Mouse (Mus musculus) cerebellum, postnatal 36 days (tissue): ENCODE measurements around the gene Trio.
A peak's percentile ranks its signal among the peaks of the same experiment; 100 is the strongest.

Source experiments
- DNase-seq, 2 experiments: peaks; one replicate each; pipeline ENCODE4 v3.0.0; 2021 to 2022; ENCODE audit warnings: mixed read lengths in 2 of 2

The Trio gene

DNA sequence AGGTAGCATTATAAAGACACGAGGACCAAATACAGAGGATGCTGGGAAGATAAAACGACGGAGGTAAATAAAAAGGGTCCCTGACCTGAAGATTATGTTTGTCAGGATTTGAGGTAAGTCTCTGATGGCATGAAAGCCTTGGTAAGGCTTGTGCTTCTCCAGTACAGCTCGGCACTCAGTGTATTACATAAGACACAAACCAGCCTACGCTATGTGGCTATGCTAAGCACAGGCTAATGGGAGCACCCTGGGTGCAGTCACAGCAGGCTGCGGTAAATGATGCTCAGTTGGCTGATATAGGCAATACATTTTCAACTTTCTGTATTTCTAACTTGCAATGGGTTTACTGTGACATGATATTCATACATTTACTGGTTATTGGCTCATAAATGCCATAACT, 234.9 kb downstream of the Trio start:
- DNase-seq: no peak

DNA sequence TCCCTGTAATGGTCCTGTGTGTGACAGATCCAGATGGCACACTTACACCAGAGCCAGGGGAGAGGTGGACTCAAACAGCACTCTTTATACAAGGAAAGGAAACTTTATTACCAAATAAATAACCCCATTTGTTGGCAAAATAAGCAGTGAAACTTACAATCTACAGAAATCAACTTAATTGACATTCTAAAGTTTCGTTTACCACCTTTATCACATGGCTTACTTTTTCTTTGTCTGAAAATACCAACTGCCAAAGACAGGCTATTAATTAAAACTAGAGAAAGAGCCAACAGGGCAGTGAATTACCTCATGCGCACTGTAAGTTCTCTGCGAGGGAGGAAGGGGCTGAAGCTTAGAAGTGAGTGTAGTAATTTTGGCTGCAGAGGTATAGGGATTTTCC, 236.3 kb downstream of the Trio start:
- no peak for DNase-seq

DNA sequence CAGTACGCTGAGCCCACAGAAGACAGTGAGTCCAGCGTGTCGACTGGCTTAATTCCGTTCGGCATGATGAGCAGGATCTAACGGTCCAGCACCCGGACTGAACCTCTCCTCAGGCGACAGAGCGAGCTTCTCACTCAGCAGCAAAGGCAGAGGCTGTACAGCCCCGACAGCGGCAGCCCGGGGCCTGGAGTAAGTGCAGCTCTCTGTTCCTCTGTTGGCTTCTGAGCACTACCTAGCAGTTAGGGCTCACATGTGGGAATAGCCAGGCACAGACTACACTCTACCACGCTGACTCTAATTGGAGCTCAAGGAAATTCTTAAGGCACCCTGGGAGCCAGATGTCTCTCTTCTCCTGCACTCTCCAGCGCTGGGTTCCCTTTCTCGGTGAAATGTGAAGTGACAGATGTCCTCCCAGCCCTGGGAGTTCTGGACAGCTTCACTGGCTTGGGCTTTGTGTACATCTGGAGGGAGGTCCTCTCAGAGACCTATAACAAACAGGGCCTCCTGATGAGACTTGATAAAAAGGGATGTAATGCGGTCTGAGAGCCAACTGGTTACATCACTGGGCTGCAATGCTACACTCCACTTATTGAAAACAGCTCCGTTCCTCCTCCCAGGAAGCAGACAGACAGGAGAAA, 237.4 kb downstream of the Trio start:
- DNase-seq: no peak

DNA sequence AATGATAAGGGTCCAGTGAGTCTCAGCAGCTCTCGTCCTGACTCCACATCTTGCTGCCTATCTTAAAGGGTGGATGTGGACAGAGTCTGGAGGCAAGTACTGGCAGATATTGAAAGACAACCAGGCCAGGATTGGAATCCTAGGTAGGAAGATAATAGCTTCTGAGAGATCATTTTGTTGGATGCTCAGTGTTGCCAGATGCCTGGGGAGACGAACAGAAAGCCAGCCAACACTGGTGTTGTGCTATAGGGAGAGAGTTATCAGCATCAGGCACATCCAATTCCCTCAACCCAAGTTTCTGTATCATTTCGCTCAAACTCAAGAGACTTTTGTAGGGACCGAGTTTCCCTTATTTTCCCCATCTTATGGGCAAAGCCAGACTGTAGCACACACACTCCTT, 238.5 kb downstream of the Trio start:
- DNase-seq: peak in 1 of 2 experiments; percentile 44

DNA sequence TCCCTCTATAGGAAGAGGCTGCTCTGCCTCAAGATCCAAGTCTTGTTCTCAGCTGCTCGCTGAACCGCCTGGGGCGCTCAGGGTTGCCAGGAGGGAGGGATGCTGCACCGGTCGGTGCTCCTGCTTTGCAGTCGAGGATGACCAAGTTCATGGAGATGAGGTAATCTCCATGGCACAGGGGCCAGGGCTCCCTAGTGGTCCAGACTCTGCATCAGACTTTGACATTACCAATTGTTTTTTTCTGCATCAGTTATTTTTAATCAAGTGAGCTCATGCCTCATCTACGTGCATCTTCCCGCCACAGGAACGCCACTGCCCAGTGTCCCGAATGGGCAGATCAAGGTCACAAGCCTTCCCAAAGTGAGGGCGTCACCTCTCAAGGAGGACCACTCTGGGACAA, 239.2 kb downstream of the Trio start:
- DNase-seq: peak in 1 of 2 experiments; percentile 40

DNA sequence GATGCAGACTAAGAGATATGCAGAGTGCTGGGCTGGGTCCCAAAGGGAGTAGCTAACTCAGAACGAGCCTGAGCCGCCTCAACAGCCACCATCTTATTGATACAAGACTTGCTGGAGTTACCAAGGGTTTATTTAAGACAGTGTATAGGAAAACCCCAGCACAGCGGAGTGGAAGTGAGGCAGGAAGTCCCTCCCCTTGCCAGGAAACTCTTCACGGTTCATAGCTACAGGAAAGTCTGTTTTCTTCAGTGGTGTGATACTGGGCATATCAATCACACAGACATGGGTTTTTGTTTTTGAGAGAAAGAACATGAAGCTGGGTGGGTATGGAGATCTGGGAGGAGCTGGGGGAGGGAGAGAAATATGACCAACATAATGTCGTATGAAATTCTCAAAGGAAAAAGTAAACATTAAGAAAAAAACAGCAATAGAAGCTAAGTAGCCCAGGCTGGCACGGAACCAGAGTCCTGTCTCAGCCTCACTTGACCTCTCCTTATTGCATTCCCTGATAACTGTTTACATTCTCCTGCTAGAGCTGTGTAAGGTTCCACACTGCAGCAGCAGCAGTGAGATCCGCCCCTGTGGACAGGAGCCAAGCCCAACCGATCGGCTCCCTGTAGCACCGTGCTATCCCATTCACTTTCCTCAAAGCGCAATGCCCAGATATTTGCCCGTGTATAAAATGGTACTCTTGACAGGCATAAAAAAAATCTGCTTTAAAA, 240.2 kb downstream of the Trio start:
- DNase-seq: peak; percentile 5 to 47

DNA sequence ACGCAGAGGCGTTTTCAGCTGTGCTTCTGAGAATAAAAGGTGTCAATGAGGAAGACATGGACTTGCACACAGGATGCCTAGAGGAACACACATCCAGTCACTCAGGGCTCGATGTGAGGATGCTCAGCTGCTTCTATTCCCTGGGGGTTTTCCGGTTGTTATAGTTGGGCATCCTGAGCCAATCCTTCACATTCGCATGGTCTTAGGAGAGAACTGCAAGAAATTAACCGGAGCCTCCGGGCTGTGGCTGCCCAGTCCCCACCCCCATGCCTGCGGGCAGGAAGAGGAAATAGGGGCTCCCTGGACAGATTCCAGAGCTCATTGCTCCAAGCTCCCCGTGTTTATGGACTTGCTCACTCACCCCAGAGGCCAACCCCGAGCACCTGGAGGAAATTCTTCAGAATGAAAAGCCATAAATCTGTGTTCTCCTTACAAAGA, 241.5 kb downstream of the Trio start:
- no peak for DNase-seq

DNA sequence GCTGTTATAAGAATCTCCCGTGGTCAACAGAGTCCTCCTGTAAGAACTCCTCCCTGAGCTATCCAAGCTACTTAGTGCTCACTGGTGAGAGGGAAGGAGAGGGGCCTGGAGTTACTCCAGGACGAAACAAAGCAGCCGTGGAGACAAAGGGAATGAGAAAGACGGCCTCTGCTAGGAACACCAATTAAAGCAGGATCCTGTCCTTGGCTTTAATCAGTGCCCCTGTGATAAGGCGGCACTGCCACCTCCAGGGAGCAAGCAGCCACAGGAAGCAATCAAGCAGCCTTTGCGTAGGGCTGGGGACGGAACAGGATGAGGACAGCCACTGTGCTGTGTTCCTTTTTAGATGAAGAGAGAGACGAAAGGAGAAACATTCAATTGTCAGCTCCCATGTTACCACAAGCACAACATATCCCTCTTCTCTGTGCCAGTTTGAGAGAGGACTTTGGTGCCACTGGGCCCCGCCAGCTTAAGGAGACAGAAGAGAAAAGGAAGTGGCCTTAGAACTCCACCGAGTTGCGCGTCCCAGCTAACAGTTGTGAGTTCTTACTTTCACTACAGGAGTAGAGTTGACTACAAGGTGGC, 242.0 kb downstream of the Trio start:
- DNase-seq: no peak

DNA sequence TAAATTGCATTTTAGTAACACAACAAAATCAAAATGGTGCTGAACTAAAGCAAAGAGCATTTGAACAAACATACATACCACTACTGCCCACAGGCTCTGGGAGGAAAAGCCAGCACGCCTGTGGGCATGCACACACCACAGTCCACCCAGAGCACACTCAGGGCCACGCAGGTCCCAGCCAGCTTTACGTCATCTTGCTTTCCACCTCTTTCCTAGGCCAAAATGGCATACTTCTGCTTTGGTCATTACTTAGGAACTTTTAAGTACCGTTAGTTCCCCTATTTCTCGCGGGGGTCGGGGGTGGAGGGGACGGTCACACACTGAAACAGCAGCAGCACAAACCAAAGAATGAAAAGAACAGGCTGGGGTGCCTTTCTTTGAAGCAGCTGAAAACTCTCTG, 242.6 kb downstream of the Trio start:
- DNase-seq: peak in 1 of 2 experiments; percentile 3

DNA sequence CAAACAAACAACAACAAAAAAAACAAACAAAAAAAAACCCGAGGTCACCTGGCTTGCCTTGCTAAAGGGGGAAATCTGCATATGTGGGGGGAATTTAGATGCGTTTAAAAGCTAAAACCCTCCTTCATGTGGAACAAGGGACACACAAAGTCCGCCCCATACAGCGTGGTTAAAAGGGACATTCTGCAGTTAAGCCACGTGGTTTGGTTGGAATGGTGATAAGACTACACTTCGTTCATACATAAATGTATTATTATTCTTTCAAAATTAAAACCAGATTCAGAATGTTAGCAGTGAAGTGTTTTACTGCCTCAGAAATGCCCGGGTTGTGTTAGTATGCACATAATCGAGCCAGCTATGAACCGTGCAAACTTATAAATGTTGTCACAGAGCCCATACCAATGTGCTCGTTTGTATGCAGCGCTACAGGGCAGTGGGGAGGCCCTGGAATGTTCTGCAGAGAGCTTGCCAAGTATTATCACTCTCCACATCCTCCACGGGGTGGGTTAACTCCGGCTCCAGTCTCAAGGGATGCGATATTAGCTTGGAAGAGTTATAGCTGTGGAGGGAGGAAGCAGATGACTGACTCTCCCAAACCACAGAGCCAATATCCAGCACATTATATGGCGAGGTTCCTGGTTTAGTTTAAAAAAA, 243.1 kb downstream of the Trio start:
- peak in 1 of 2 experiments; percentile 2 for DNase-seq

DNA sequence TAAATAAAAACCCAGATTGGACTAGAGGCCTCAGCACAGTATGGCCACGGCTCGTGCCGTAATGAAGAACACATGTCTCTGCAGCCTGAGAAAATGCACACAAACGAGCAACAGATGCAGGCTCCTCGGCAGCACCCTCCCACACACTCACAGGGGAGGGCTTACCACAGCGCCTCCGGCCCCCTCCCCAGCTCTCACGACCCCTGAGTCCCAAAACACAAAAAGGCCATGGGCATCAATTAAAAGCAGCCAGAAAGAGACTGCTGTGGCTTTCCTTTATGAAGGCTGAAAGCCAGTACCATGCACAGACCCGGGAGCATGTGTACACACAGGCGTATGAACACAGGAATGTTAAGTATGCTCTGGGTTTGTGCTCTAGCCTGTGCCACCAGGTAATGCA, 245.8 kb downstream of the Trio start:
- no peak for DNase-seq

DNA sequence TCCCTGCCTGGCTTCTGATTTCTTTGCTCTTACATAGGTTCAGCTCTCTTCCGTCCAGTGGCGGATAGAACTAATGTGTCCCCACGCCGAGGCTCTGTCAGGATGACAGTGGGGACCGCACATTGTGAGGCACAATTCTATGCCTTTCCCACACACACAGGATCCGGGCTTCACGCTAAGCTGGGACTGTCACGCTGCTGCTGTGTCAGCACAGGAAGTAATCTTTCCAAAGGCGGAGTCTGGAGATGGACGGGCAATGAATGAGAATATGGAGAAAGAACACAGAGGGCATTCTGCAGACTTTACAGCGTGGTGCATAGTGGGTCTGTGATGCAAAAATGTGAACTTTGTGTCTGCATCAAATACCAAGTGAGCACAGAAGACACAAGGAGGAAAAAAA, 246.2 kb downstream of the Trio start:
- no peak for DNase-seq

DNA sequence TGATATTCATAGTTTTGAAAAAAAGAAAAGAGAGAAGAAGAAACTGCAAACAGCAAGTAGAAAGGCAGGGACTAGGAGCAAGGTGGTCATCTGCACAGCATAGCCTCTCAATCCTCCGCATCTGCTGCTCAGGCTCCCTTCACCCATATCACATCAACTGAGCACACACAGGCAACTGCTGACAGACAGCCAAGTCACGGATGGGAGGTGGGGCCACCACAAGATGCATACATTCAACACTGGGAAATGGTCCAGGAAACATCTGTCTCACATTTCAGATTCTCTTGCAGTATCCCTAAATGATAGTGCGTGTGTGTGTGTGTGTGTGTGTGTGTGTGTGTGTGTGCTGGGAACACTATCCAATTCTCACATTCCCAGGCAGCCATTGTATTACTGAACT, 247.4 kb downstream of the Trio start:
- no peak for DNase-seq

DNA sequence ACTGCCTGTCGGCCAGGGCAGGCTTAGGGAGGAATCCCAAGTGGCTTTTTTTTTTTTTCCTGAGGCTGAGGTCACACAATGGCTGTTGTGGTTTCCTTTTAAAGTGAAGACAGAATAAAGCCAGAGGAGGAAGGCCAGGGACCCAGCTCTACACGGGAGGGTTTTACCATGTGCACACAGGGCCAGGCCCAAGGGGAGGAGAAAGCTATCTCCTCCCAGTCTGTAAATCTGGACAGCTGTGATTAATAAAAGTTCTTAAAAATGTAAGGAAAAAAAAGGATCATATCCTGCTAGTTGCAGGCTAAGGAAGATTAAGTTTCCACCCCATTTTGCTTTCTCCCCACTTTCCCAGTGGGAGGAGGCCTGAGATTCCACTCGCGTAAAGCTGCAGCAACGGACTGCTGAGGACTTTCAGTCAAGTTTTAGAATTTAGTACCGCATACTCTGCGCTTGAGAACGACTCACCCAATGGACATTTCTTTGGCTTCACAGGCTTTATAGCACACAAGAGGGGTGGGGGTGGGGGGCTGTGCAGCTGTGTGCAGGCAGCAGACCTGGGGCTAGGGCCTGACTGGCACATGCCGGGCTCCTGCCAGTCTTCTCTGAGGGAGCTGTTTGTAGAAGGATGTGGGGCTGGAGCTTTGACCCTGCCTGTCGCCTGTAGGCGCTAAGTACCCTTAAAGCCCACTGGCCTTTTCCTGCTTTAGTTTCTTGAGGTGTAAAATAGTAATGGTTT, 248.0 kb downstream of the Trio start:
- no peak for DNase-seq

DNA sequence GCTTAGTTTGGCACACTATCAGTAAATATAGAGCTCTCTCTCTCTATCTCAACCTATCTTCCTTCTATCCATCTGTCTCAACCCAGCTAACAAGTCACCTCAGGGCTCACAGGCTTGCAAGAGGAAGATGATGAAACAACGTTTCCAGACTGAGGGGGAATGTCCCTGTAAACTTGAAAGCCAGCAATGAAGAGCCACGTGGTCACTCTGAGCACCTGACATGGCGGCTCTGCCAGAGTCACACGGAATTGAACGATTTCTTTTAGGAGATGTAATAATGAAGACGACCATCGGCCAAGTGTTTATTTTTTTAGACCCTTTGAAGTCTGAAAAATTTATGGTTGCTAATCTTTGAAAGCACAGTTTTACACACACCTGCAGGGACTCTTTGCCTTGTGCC, 251.2 kb downstream of the Trio start:
- no peak for DNase-seq

DNA sequence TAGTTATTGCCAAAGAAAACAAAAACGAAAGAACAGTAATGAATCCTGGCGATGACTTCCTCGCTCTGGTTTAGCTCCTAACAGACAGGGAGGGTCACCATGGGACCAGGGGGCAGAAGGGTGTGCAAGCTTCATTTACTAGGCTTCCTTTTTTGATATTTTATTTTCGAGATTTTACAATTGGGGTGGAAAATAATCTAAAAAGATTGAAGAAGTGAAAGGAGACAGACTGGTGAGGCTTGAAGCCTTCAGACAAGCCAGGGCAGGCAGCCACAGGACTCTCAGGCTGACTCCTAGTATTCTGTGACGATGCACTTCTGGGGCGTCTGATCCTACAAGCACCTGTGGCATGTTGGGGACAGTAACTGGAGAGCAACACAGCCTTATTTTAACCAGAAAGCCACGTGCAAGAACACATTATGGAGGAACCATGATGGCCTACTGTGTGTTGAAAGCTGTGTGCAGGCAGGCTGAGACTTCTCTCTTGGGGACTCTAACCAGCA, 253.5 kb downstream of the Trio start:
- DNase-seq: no peak

DNA sequence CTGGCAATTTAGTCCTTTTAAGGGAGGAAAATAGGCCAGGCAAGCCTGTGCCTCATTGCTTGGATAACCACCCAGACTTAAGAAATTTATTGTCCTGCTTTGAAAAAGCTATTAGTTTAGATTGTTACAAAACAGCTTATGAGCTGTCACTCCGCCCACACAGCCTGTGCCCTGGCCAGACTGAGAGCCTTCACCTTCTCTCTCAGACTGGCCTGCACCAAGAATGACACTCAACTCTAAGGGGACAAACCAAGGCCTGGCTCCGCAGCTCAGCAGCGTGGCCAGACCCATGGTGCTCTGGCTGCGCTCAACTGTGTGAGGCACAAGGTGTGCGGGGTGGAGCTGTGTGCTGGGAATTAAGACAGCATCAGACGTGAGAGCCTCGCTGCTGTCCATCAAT, 254.1 kb downstream of the Trio start:
- DNase-seq: no peak

DNA sequence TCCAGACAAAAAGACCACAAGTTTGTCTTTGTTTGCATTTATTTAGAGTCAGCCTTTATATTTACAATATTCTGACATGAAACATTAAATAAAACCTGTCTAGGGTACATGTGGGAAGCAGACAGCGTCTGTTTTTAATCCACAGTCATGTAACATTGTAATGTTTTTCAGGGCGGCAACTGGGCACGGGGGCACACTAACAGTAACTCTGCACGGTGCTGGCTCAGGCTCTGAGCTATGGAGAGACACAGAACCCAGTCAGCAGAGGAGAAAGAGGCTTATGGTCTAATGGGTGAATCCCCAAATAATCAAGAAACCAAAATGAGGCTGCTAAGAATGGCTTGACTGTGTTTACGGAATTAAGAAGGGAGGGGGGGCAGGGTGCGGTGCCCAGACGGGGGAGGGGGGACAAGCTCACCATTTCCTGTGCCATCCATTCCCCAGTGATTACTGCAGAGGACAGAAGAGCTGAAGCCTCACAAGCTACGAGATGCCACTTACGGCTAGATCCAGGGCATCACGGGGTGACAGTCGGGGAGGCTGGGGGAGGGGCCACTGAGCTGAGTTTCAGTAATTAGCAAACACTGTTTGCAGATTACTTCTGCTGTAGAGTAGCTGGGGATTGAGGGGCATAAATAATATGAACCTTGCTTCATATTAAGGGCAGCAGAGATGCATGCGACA, 255.0 kb downstream of the Trio start:
- DNase-seq: no peak

DNA sequence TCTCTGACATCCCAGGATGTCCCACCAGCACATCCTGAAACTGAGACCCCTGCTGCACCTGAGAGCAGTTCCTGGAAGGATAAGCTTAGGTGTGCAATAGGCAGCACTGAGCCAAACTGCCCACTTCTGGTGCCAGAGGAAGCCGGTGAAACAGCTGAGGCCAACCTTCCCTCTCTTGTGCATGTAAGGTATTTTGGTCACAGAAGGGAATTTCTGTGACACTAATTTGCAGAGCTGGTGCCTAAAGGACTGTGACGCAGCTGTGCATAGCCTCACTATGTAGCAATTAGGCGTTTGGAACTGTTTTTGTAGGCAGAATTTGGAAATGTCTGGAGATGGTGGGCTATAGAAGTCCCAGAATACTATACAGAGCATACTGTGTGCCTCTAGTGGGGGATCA, 264.2 kb downstream of the Trio start:
- no peak for DNase-seq

DNA sequence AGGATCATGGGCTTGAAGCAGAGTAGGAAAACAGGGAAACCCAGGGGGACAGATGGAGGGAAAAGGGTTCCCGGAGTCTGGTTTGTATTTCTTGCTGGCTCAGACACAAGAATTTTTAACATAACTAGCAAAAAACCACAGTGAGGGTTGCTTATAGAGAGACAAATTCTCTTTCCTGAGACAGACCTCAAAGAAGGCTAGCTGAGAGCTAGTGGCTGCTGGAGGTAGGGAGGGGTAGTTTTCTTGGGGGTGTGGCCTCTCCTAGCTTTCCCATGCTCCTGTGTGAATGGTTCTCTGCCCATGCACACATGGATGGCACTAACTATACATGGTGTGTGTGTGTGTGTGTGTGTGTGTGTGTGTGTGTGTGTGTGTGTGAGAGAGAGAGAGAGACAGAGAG, 265.0 kb downstream of the Trio start:
- no peak for DNase-seq

DNA sequence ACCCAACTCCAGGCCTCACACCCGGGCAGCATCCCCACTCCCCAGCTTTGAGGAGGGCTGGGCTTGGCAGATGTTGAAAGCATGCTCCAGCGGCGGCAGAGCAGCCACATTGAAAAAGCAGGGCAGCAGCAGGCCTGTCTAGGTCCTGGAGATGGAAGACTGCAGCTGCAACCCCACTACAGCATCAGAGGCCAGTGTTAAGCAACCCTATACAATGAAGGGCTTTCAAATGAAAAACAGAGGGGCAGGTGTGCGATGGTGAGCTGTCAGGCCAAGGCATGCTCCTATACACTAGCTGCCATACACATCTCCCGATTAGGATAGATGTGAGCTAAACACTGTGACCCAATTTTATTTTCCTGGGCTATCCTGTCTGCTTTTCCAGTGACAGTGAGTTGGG, 265.8 kb downstream of the Trio start:
- no peak for DNase-seq

DNA sequence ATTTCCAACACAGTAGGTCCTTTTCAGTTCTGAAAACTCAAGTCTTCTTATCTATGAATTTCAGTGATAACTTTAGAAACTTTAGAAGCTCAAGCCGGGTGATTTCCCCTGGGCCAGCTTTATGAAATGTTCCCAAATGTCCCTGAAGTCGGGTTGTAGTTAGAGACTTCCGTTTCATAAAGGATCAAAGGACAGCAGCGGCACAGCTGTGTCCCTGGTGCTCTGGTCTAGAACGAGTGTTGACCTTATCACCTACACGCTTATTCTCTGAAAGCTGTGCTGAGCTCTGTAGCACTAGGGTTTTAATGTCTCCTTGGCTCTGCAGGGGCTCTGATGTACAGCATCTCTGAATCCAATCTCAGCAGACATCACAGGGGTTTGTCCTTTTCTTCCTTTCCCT, 267.0 kb downstream of the Trio start:
- DNase-seq: no peak
